Mouse (Mus musculus) forebrain, embryonic 13.5 days (tissue): ENCODE measurements around the gene Tmem207. TPM values are rescaled to one million over a fixed set of nuclear protein-coding genes. Genes with fewer than 3 reads are reported as not detected.

Experiments
- polyA plus RNA-seq: library from polyadenylated mRNA; unstranded; fragments of >200 nt; fragmentation: Nextera tagmentation; extraction: Ambion mirVana; gene quantifications from 2 replicates; pipeline ENCODE4 v1.2.1, GENCODE M21; 2015

The Tmem207 gene
- polyA plus RNA-seq, 1 experiment from 2014 or later: not detected

Other genes starting within 250 kb of the Tmem207 start
- gene Cldn1, start 154.9 kb downstream of the Tmem207 start, polyA plus RNA-seq: 2.1 and 2.6 TPM in 2 replicates
- gene Cldn16, start 63.6 kb downstream of the Tmem207 start, polyA plus RNA-seq: not detected in 2 replicates
- gene Il1rap, start 54.9 kb upstream of the Tmem207 start, polyA plus RNA-seq: 2.6 and 3.4 TPM in 2 replicates